Mouse (Mus musculus): ENCODE results near the gene Kdm4c.
"Not testable (repeated sequence)": the region's sequence is repeated elsewhere in the genome, so short reads cannot be mapped to it uniquely, and the experiment has no call there.

Gene Kdm4c

GRCm38 (mm10) chr4:74242176-74242575, at the start of gene Kdm4c:
Gene Kdm4c (plus strand): TSS chr4:74242497.
- in situ Hi-C loops (cut with MboI, MseI), result no loop called here

- in situ Hi-C loops (cut with MboI, MseI), result loop anchor here (10.0 kb wide), 1 partner anchor 1647 kb away; no protein-coding TSS in a partner anchor
Observed at GRCm38 (mm10) chr4:74201281-74201811, 41.0 kb upstream of the Kdm4c start.

GRCm38 (mm10) chr4:74221780-74222179, 20.5 kb upstream of the Kdm4c start:
- in situ Hi-C loops (cut with MboI, MseI), result not testable (repeated sequence)

- in situ Hi-C loops (cut with MboI, MseI), result no loop called here
Observed at GRCm38 (mm10) chr4:74222360-74222759, 19.9 kb upstream of the Kdm4c start.

- in situ Hi-C loops (cut with MboI, MseI), result no loop called here
Observed at GRCm38 (mm10) chr4:74224210-74224609, 18.1 kb upstream of the Kdm4c start.

GRCm38 (mm10) chr4:74230994-74231393, 11.3 kb upstream of the Kdm4c start:
- in situ Hi-C loops (cut with MboI, MseI), result no loop called here

- in situ Hi-C loops (cut with MboI, MseI), result no loop called here
Observed at GRCm38 (mm10) chr4:74231405-74231804, 10.9 kb upstream of the Kdm4c start.

GRCm38 (mm10) chr4:74233534-74233933, 8.8 kb upstream of the Kdm4c start:
- in situ Hi-C loops (cut with MboI, MseI), result no loop called here

GRCm38 (mm10) chr4:74251348-74252244, 9.3 kb downstream of the Kdm4c start:
- in situ Hi-C loops (cut with MboI, MseI), result loop anchor here (25.0 kb wide), 1 partner anchor 1036 kb away; the partner anchor contains the start of gene Dmac1

- in situ Hi-C loops (cut with MboI, MseI), result loop anchor here (25.0 kb wide), 1 partner anchor 1035 kb away; the partner anchor contains the start of gene Dmac1
Observed at GRCm38 (mm10) chr4:74252245-74253105, 10.2 kb downstream of the Kdm4c start.

GRCm38 (mm10) chr4:74257882-74258281, 15.6 kb downstream of the Kdm4c start:
- in situ Hi-C loops (cut with MboI, MseI), result loop anchor here (25.0 kb wide), 1 partner anchor 1029 kb away; the partner anchor contains the start of gene Dmac1

GRCm38 (mm10) chr4:74258538-74258937, 16.2 kb downstream of the Kdm4c start:
- in situ Hi-C loops (cut with MboI, MseI), result loop anchor here (25.0 kb wide), 1 partner anchor 1029 kb away; the partner anchor contains the start of gene Dmac1

GRCm38 (mm10) chr4:74259331-74259730, 17.0 kb downstream of the Kdm4c start:
- in situ Hi-C loops (cut with MboI, MseI), result loop anchor here (25.0 kb wide), 1 partner anchor 1028 kb away; the partner anchor contains the start of gene Dmac1

GRCm38 (mm10) chr4:74261879-74262278, 19.6 kb downstream of the Kdm4c start:
- in situ Hi-C loops (cut with MboI, MseI), result loop anchor here (25.0 kb wide), 1 partner anchor 1025 kb away; the partner anchor contains the start of gene Dmac1

- in situ Hi-C loops (cut with MboI, MseI), result loop anchor here (25.0 kb wide), 1 partner anchor 1023 kb away; the partner anchor contains the start of gene Dmac1
Observed at GRCm38 (mm10) chr4:74264428-74264955, 22.2 kb downstream of the Kdm4c start.

GRCm38 (mm10) chr4:74271180-74271579, 28.9 kb downstream of the Kdm4c start:
- in situ Hi-C loops (cut with MboI, MseI), result loop anchor here (25.0 kb wide), 1 partner anchor 1016 kb away; the partner anchor contains the start of gene Dmac1

GRCm38 (mm10) chr4:74277486-74277885, 35.2 kb downstream of the Kdm4c start:
- in situ Hi-C loops (cut with MboI, MseI), result no loop called here

GRCm38 (mm10) chr4:74280170-74280569, 37.9 kb downstream of the Kdm4c start:
- in situ Hi-C loops (cut with MboI, MseI), result no loop called here

GRCm38 (mm10) chr4:74287851-74288250, 45.6 kb downstream of the Kdm4c start:
- in situ Hi-C loops (cut with MboI, MseI), result no loop called here

- in situ Hi-C loops (cut with MboI, MseI), result no loop called here
Observed at GRCm38 (mm10) chr4:74294726-74295125, 52.4 kb downstream of the Kdm4c start.

All from T-helper 2 cell (primary cell).